Mouse (Mus musculus) heart, embryonic 13.5 days (tissue): Measurements from ENCODE around the gene Cblc. TPM values are rescaled to one million over a fixed set of nuclear protein-coding genes. Genes with fewer than 3 reads are reported as not detected.

Experiments
- ATAC-seq: fragments of 200-750 bp; cut with Nextera tagmentation; 2 replicates; pipeline ENCODE4 v1.8.0; 2017; ENCODE audit warnings: moderate TSS enrichment; ENCODE audit not compliant: insufficient number of reproducible peaks, low FRiP score, low TSS enrichment; ENCODE audit errors: extremely low read depth
- H3K27ac ChIP-seq: fragments of 300-500 bp; sonication (generic); replicated peaks from 2 replicates; pipeline ENCODE4 v1.5.1; 2015; ENCODE audit warnings: moderate library complexity, mild to moderate bottlenecking, inconsistent platforms
- H3K27me3 ChIP-seq: fragments of 300-500 bp; sonication (generic); replicated peaks from 2 replicates; pipeline ENCODE4 v1.6.1; 2015; ENCODE audit warnings: mild to moderate bottlenecking, inconsistent platforms
- H3K36me3 ChIP-seq: fragments of 300-500 bp; sonication (generic); 2 replicates; pipeline ENCODE4 v1.6.1; 2015; ENCODE audit warnings: mild to moderate bottlenecking, inconsistent platforms
- H3K4me1 ChIP-seq: fragments of 300-500 bp; sonication (generic); 2 replicates; pipeline ENCODE4 v1.6.1; 2015; ENCODE audit warnings: inconsistent platforms
- H3K4me2 ChIP-seq: fragments of 300-500 bp; sonication (generic); 2 replicates; pipeline ENCODE4 v1.6.1; 2015; ENCODE audit warnings: inconsistent platforms, mild to moderate bottlenecking, moderate library complexity
- H3K4me3 ChIP-seq: fragments of 300-500 bp; sonication (generic); 2 replicates; pipeline ENCODE4 v1.5.1; 2015; ENCODE audit warnings: moderate library complexity, mild to moderate bottlenecking, inconsistent platforms
- H3K9ac ChIP-seq: fragments of 300-500 bp; sonication (generic); 2 replicates; pipeline ENCODE4 v1.6.1; 2015; ENCODE audit warnings: inconsistent platforms, mild to moderate bottlenecking, moderate library complexity
- H3K9me3 ChIP-seq: fragments of 300-500 bp; sonication (generic); 2 replicates; pipeline ENCODE4 v1.6.1; 2016; ENCODE audit warnings: inconsistent platforms
- WGBS: fragments of 180-500 bp; shearing (Covaris S2); methylation state at CpG from one replicate; pipeline ENCODE4 v1.1.7; 2015; ENCODE audit warnings: mixed read lengths; 5-methylcytosine and 5-hydroxymethylcytosine counted together
- polyA plus RNA-seq: library from polyadenylated mRNA; unstranded; fragments of >200 nt; fragmentation: Nextera tagmentation; extraction: Ambion mirVana; gene quantifications from 2 replicates; pipeline ENCODE4 v1.2.1, GENCODE M21; 2015

Cblc gene
- polyA plus RNA-seq, 1 experiment from 2014 or later, result 0.59 TPM

DNA sequence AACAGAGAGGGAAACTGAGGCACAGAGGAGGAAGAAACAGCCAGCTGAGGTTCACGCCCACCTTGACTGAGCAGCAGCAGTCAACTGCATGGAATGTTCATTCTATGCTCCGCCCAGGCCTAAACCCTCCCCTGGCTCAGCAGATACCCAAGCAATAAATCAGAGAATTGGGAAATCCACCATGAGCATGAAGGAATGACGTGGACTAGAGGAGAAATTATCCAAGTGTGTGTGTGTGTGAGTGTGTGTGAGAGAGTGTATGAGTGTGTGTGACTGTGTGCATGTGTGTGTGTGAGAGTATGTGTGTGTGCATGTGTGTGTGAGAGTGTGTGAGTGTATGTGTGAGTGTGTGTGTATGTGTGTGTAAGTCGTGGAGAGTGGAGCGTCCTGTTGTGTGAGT lies 21.8 kb upstream of the Cblc start:
- no peak overlapping the region for H3K27ac ChIP-seq
- H3K9me3 ChIP-seq, result no peaks in the 10 kb centered on the region
- no peak overlapping the region for H3K4me3 ChIP-seq
- H3K4me2 ChIP-seq, result no peak overlapping the region
- ATAC-seq, result no peak
- WGBS, result 81% methylated on average over 5 of the region's 5 CpGs
- H3K9ac ChIP-seq, result no peak overlapping the region
- peaks cover 42% of the 10 kb centered on the region for H3K4me1 ChIP-seq
- peaks cover 55% of the 10 kb centered on the region for H3K27me3 ChIP-seq
- H3K36me3 ChIP-seq, result no peaks in the 10 kb centered on the region

- WGBS, result 9% methylated on average over 15 of the region's 15 CpGs
- ATAC-seq, result no peak
- Histone ChIP-seq H3K4me3 (peak overlapping the region; percentile 55), H3K36me3 (no peaks in the 10 kb centered on the region), H3K9me3 (no peaks in the 10 kb centered on the region), H3K27ac (peak overlapping the region; percentile 13; the same call in 1 of the 2 replicates), H3K27me3 (peaks cover 56% of the 10 kb centered on the region), H3K4me1 (peaks cover 34% of the 10 kb centered on the region), H3K4me2 (peak overlapping the region; percentile 71), H3K9ac (peak overlapping the region; percentile 51)
These were observed 20.9 kb upstream of the Cblc start for GRCm38 (mm10) chr7:19817382-19818105.

- peaks cover 56% of the 10 kb centered on the region for H3K27me3 ChIP-seq
- peak overlapping the region; percentile 46; the same call in 1 of the 2 replicates for H3K27ac ChIP-seq
These were observed 19.7 kb upstream of the Cblc start for GRCm38 (mm10) chr7:19816224-19816771.

GRCm38 (mm10) chr7:19815296-19816223 lies 19.0 kb upstream of the Cblc start:
- peak overlapping the region; percentile 71 for H3K4me2 ChIP-seq
- H3K4me1 ChIP-seq, result peaks cover 34% of the 10 kb centered on the region
- H3K9me3 ChIP-seq, result no peaks in the 10 kb centered on the region
- H3K27me3 ChIP-seq, result peaks cover 57% of the 10 kb centered on the region
- H3K36me3 ChIP-seq, result no peaks in the 10 kb centered on the region
- peak overlapping the region; percentile 76 for H3K9ac ChIP-seq
- no peak for ATAC-seq
- H3K4me3 ChIP-seq, result peak overlapping the region; percentile 55
- 31% methylated on average over 17 of the region's 17 CpGs for whole genome bisulfite sequencing
- H3K27ac ChIP-seq, result 0 out of 2 replicates have a peak overlapping the region, but pooled peaks have one; percentile 46

More at GRCm38 (mm10) chr7:19816224-19816771, 19.7 kb upstream of the Cblc start:
- H3K4me3 ChIP-seq, result peak overlapping the region; percentile 55
- peak; percentile 35; the same call in 1 of the 2 replicates for ATAC-seq
- H3K36me3 ChIP-seq, result no peaks in the 10 kb centered on the region
- peak overlapping the region; percentile 71 for H3K4me2 ChIP-seq
- WGBS, result under 1% methylated on average over 28 of the region's 28 CpGs
- peak overlapping the region; percentile 76 for H3K9ac ChIP-seq
- no peaks in the 10 kb centered on the region for H3K9me3 ChIP-seq
- peaks cover 27% of the 10 kb centered on the region for H3K4me1 ChIP-seq

- H3K36me3 ChIP-seq, result no peaks in the 10 kb centered on the region
- no peak for ATAC-seq
- no peak overlapping the region for H3K4me2 ChIP-seq
- no peak overlapping the region for H3K4me3 ChIP-seq
- H3K9ac ChIP-seq, result no peak overlapping the region
- no peaks in the 10 kb centered on the region for H3K9me3 ChIP-seq
- H3K27me3 ChIP-seq, result peaks cover 64% of the 10 kb centered on the region
- 37% methylated on average over 6 of the region's 6 CpGs for WGBS
- no peak overlapping the region for H3K27ac ChIP-seq
- H3K4me1 ChIP-seq, result peaks cover 44% of the 10 kb centered on the region
These were observed 17.0 kb upstream of the Cblc start for GRCm38 (mm10) chr7:19813579-19814122.

DNA sequence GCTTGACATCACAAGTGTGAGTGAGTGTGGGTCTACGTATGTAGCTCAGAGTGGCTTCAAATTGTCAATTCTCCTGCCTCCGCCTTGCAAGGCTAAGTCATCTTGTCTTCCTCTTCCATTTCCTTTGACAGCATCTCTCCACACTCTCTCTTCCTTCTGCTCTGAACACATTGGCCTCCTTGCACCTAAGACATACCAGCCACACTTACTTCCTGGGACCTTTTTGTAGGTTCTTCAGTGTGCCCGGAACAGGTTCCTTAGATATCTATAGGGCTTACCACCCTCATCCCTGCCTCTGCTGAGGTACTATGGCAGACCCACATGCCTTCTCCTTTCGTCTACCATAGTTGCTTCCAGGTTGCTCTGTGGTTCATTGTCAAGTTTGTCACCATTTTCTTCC lies 16.6 kb upstream of the Cblc start:
- H3K9me3 ChIP-seq, result no peaks in the 10 kb centered on the region
- no peak overlapping the region for H3K4me3 ChIP-seq
- peaks cover 45% of the 10 kb centered on the region for H3K4me1 ChIP-seq
- 70% methylated on average over 4 of the region's 4 CpGs for WGBS
- H3K27me3 ChIP-seq, result peaks cover 65% of the 10 kb centered on the region
- ATAC-seq, result no peak
- H3K9ac ChIP-seq, result no peak overlapping the region
- no peak overlapping the region for H3K4me2 ChIP-seq
- no peak overlapping the region for H3K27ac ChIP-seq
- no peaks in the 10 kb centered on the region for H3K36me3 ChIP-seq

- H3K36me3 ChIP-seq, result no peaks in the 10 kb centered on the region
- peaks cover 64% of the 10 kb centered on the region for H3K27me3 ChIP-seq
- H3K9ac ChIP-seq, result no peak overlapping the region
- peaks cover 28% of the 10 kb centered on the region for H3K4me1 ChIP-seq
- WGBS, result 6% methylated on average over 22 of the region's 22 CpGs
- ATAC-seq, result no peak
- H3K9me3 ChIP-seq, result no peaks in the 10 kb centered on the region
- no peak overlapping the region for H3K27ac ChIP-seq
- peak overlapping the region; percentile 22 for H3K4me3 ChIP-seq
- peak overlapping the region; percentile 55 for H3K4me2 ChIP-seq
These were observed 14.5 kb upstream of the Cblc start for GRCm38 (mm10) chr7:19811114-19811513.

DNA sequence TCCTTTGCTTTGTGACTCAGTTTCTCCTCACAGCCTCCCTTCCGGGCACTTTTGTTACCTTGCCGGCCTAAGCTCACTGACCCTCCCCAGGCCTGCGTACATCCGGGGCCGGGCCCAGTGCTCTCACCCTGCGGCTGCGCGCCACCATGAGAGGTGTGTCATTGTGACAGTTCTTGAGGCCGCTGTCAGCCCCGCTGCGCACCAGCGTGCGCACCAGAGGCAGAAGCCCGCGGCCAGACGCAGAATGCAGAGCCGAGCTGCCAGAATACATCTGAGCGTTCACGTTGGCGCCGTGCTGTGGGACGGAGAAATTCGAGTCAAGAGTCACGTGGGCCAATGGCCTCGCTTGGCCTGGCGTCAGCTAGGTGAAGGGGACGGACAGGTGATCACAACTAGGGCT lies 12.8 kb upstream of the Cblc start:
- Histone ChIP-seq H3K27me3 (peaks cover 61% of the 10 kb centered on the region), H3K4me1 (peaks cover 21% of the 10 kb centered on the region), H3K27ac (no peak overlapping the region), H3K4me2 (peak overlapping the region; percentile 59), H3K9ac (peak overlapping the region; percentile 24), H3K4me3 (peak overlapping the region; percentile 27), H3K36me3 (no peaks in the 10 kb centered on the region), H3K9me3 (peaks cover 4% of the 10 kb centered on the region; the same call in 1 of the 2 replicates)
- 6% methylated on average over 27 of the region's 27 CpGs for WGBS
- ATAC-seq, result peak; percentile 59; the same call in 1 of the 2 replicates

DNA sequence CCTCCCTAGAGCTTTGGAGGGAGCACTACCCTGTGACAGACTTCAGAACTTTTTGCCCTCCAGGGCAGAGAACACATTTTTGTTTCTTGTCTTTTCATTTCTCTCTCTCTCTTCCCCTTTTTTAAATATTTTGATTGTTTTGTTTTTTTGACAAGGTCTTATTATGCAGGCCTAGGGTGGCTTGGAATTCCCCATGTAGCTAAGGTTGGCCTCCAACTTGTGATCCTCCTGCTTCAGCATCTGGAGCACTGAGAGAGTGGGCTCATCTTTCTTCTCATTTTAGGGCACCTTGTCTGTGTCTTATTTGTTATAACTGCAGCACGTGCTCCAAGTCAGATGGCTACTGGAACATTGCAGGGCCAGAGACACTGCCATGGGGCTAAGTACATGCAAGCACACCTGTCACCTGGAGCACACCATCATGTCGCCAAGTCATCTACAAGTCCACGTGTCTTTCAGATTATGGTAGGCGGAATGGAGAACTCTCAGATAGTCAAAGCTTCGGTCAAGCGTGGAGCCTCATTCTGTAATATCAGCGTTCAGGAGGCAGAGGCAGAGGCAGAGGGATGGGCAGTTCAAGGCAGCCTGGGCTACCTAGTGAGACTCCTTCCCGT lies 9.9 kb upstream of the Cblc start:
- H3K4me2 ChIP-seq, result no peak overlapping the region
- H3K9me3 ChIP-seq, result peaks cover 4% of the 10 kb centered on the region; the same call in 1 of the 2 replicates
- H3K4me1 ChIP-seq, result peaks cover 18% of the 10 kb centered on the region
- H3K9ac ChIP-seq, result no peak overlapping the region
- H3K36me3 ChIP-seq, result no peaks in the 10 kb centered on the region
- no peak overlapping the region for H3K4me3 ChIP-seq
- H3K27me3 ChIP-seq, result peaks cover 39% of the 10 kb centered on the region
- no peak for ATAC-seq
- WGBS, result 74% methylated on average over 8 of the region's 8 CpGs
- H3K27ac ChIP-seq, result no peak overlapping the region

GRCm38 (mm10) chr7:19802995-19803394 lies 6.4 kb upstream of the Cblc start:
- H3K9ac ChIP-seq, result no peak overlapping the region
- no peak overlapping the region for H3K4me2 ChIP-seq

More at GRCm38 (mm10) chr7:19802995-19803394, 6.4 kb upstream of the Cblc start:
- ATAC-seq, result no peak
- Histone ChIP-seq H3K27ac (no peak overlapping the region), H3K9me3 (peaks cover 4% of the 10 kb centered on the region; the same call in 1 of the 2 replicates), H3K4me3 (no peak overlapping the region), H3K4me1 (no peaks in the 10 kb centered on the region), H3K27me3 (peaks cover 14% of the 10 kb centered on the region; the same call in 1 of the 2 replicates), H3K36me3 (no peaks in the 10 kb centered on the region)
- WGBS, result 13% methylated on average over 7 of the region's 7 CpGs
